Mouse (Mus musculus) embryonic fibroblast, embryonic 13.5 days (primary cell): ENCODE results near the gene Bloc1s4.

ENCODE experiments used
- CTCF ChIP-seq: IDR thresholded peaks from 2 replicates; pipeline ENCODE4 v1.5.1; 2011; ENCODE audit warnings: mild to moderate bottlenecking, control low read depth, low read length, moderate library complexity, borderline replicate concordance; ENCODE audit not compliant: insufficient read depth
- POLR2A ChIP-seq: IDR thresholded peaks from 2 replicates; pipeline ENCODE4 v1.6.1; 2011; ENCODE audit warnings: low read depth, mild to moderate bottlenecking, control low read depth, low read length, moderate library complexity

- no peak for TF ChIP-seq CTCF
- TF ChIP-seq POLR2A: no peak
Measured at GRCm38 (mm10) chr5:36747071-36747470, 1.4 kb downstream of the Bloc1s4 start.
